Mouse (Mus musculus) urinary bladder, postnatal 14 days (tissue): ENCODE measurements around the gene Gng4.

Experiments used
- DNase-seq: peaks from one replicate; pipeline ENCODE4 v3.0.0; 2021; ENCODE audit warnings: low spot score

Gng4 gene

DNA sequence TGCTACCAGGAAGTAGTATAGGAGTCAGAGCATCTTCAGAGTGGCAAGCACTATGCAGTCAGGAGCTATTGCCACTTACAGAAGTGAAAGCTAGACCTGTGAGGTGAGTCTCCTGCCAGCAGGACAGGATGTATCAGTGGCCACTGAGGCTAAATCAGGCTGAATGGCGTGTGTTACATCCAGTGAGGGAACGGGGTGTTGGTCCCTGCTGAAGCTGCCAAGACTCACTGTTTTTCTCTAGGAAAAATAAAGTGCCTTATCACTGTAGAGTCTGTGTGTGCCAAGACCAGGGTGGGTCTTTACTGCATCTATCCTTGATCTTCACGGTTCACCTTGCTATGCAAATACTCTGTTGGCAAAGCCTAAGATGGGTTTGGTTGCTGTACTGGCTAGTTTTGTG is 34.8 kb downstream of the Gng4 start:
- no peak for DNase-seq

- no peak for DNase-seq
These were observed 36.6 kb downstream of the Gng4 start for GRCm38 (mm10) chr13:13820234-13821123.

- DNase-seq = no peak
These were observed 41.1 kb downstream of the Gng4 start for GRCm38 (mm10) chr13:13824946-13825345.

DNA sequence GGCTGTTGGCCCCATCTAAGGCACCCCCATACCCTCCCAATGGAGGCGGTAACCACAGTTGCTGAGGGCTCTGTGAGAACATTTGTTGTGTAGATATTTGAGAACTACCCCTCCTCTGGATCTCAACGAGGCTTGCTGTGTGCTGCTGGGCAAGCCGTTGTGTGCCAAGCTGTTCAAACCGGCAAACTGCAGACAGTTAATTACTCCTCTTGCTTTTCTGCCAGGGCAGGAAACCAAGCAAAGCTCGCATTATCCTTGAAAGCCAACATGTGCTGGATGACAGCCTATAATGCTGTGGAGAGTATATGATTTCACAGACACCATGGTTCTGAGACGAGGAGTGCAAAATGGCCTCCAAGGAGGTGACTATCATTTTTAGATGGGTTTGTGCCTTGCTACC is 42.7 kb downstream of the Gng4 start:
- no peak for DNase-seq

DNA sequence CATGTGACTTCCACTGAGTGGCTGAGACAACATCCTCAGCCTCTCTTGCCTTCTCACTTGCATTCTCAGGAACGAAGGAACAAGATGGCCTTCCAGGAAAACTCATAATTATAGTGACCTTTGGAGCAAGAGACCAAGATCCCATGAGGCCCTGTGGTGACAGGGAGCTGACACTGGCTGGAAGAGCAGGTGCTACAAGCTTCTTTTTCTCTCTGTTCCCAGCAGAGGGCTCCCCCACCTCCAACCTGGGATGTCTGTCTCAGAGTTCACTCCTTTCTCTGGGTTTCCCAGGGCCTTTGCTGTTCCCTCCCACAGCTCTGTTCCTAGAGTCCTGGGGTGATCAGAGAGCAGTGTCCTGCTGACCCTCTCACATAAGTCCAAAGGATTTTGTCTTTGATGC is 44.3 kb downstream of the Gng4 start:
- no peak for DNase-seq

DNA sequence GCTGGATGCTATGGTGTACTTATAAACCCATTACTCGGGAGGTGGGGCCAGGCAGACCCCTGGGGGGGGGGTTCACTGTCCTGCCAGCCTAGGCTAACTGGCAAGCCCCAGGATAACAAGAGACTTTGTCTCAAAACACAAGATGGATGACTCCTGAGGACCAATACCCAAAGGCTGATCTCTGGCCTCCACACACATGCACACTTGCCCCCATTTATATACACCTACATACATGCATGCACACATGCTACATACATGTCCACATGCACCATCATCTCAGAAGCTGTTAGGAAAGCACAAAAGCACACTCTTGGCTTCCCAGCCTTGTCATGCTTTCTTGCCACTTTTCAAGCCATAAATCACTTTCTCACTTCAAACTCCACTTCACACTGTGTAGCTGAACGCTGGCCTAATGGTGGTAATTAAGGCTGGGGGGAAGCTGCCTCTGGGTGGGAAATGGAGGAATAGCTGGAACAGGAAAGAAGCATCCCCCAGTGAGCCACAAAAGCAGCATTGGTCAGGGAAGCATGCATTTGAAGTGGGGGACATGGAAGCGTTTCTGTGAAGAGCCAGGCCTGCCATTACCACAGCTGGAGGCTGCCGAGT is 46.7 kb downstream of the Gng4 start:
- no peak for DNase-seq

DNA sequence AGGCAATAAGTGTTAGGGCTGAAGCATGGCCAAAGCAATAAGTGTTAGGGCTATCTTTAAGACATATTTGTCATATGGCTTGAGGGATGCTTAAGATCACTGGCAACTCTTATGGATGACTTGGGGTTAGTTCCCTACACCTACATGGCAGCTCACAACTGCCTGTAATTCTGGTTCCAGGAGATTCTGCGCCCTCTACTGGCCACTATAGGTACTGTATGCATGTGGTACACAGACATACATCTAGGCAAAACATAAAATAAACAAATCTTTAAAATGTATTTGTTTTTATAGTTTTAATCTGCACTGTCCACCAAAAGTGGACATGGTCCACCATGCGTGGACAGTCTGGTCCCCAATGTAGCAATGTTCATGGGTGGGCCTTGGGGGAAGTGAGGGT is 51.3 kb downstream of the Gng4 start:
- no peak for DNase-seq

DNA sequence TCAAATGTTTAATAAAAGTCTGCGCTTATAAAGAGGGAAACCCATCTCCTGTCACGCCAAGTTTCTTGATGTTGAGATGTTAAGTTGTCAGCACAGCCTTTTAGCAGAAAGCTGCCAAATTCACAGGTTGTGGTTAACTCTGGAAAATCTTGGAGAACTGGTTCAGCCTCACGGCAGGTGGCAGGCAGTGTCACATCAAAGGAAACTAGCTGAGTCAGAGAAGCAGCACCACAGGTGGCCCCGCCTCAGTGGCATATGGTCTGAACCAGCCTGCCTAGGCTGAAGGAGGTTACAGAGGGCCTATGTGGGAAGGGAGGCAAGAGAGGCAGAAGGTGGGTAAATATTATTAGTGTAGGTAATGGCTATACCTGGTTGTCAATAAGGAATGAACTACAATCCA is 61.2 kb downstream of the Gng4 start:
- DNase-seq = peak; percentile 22

DNA sequence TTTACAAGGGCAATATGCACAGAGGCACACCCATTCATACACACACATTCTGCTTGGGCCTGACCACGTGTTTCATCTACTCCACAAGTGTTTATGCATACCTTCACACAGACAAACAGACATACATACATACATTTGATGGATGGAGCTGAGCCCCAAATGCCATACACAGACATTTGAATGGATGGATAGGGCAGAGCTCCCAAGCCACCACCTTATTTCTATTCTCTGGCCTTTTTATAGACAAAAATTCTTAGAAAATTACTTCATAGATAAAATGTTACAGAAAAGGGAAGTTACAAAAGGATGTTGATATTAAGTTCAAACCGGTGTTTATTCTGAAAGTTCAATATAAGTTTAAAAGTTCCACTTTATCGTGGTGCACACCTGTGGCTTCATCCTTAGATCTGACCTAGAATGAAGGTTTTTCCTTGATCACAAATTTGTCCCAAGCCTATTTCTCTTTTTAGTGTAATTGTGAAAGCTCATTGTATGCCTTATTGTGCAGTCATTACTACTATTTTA is 63.3 kb downstream of the Gng4 start:
- DNase-seq = no peak

DNA sequence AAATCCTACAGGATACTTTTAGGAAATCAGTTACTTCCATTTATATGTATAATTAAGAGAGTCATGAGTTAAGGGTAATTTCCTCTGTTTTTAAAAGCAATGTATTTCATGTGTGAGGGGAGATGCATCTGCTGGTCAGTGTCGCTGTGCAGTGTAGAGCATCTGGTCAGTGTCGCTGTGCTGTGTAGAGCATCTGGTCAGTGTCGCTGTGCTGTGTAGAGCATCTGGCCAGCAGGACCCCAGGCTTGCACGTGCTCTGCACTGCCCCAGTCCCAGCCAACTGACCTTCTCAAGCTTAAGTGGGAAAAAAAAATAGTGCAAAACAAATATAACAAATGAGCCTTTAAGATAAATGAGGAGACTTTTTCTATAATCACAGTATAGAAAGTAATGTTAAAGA is 73.3 kb downstream of the Gng4 start:
- DNase-seq = no peak

- DNase-seq = no peak
These were observed 78.5 kb downstream of the Gng4 start for GRCm38 (mm10) chr13:13862346-13862745.

GRCm38 (mm10) chr13:13862941-13863340 is 79.1 kb downstream of the Gng4 start:
- DNase-seq = no peak

DNA sequence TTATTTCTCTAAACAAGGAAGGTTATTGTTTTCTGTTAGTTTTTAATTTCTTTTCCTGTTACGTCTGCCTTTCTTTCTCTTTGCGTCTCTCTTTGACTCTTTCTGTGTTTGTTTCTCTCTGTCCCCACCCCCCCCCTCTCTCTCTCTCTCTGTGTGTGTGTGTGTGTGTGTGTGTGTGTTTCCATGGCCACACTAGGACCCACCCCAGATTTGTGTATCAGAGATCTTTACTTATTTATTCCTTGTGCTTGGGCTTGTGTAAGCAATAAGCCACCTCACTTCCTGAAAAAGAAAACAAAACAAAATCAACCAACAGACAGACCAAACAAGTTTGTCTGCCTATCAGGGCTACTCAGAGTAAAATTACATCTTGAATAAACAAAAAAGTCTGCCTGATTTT is 82.5 kb downstream of the Gng4 start:
- no peak for DNase-seq

DNA sequence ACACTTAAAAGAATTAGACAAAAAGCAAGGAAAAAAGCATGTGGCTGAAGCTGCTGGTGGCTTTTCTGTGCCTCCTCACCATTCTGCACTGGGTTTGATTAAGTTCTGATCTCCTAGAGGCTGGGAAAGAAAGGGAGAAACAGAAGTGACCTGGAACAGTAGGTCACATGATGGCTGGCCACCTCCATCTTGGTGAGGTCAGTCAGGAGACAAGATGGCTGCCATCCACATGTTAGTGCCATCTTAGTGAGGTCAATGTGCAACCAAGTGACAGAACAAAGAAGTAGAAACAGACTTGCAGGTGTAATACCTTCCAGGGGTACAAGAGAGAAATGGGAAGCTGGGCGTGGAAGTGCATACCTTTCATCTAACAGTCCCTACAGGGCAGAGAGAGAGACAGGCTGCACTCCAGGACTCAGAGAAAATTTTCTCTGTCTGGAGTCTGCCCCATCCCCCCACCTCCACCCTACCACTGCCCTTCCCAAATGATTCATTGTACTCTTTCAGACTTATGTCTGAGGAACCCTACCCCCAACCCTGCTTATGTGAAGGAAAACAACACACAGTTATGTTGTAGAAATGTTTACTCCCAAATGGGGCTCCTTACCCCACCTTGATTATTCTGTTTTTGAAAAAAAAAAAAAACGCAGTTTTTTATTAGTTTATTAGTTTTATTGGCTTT is 83.4 kb downstream of the Gng4 start:
- DNase-seq = peak; percentile 34

DNA sequence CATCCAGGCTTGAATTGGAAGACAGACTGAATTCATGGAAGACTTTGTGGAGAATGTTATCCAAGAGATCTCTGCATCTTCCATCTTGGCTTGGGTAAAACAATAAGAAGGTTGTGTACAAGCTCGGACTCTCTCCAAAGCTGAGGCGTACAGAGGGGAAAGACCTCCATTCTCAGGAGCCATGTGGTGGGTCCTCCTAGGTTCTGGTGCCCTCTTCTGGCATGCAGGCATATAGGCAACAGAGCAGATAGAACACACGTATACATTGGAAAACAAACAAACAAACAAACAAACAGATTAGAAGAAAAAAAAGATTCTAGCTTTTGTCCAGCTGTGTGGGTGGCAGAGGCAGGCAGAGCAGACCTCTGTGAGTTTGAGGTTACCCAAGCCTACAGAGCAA is 84.1 kb downstream of the Gng4 start:
- DNase-seq = peak; percentile 21
